Mouse (Mus musculus): Measurements from ENCODE around the gene Gm48552.

DNA sequence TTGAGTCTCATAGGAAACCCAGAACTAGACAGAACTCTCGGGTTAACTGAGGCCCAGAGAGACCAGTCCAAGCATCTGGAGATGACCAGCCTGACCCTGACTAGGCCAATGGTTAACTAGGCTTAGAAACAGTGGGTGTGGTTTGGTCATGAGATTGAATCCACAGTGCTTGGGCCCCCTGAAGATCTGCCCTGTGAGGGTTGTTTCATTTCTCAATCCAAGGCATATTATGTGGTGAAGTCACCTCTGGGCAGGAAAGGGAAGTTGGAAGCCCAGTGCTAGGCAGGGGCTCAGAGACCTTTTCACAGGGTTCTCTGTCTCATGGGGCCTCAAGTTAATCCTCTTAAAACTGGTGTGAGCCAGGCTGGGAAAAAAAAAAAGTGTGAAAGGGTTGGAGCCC lies 30.0 kb upstream of the Gm48552 start:
- TF ChIP-seq CTCF (IDR thresholded peaks at IDR 0.05 in 2 of 3, conservative IDR thresholded peaks at IDR 0.05 in 1 of 3; ENCODE audit: control insufficient read depth in 1 of 3, insufficient read depth in 1 of 3, low read depth in 2 of 3, low read length in 3 of 3, poor library complexity in 1 of 3, severe bottlenecking in 1 of 3), result no peak
- no peak for TF ChIP-seq JUND (IDR thresholded peaks at IDR 0.05; ENCODE audit: low read depth, low read length)
